Mouse (Mus musculus) embryonic facial prominence, embryonic 14.5 days (tissue): ENCODE measurements at regions not wholly inside any gene's neighbourhood (a gene's known extent, or its start where the extent isn't known, plus 50 kb on each side); places are given as distances from the start of the nearest gene placed in this dataset.

ENCODE experiments used
- ATAC-seq: fragments of 200-750 bp; cut with Nextera tagmentation; 2 replicates; pipeline ENCODE4 v1.8.0; 2017; ENCODE audit warnings: low read depth, moderate number of reproducible peaks, moderate TSS enrichment
- DNase-seq: peaks from one replicate; pipeline ENCODE4 v3.0.0-alpha.2; 2015; ENCODE audit warnings: low spot score
- H3K27ac ChIP-seq: fragments of 300-500 bp; sonication (generic); replicated peaks from 2 replicates; pipeline ENCODE4 v1.5.1; 2014; ENCODE audit warnings: low read depth, mild to moderate bottlenecking, low read length, moderate library complexity
- H3K27me3 ChIP-seq: fragments of 300-500 bp; sonication (generic); replicated peaks from 2 replicates; pipeline ENCODE4 v1.6.1; 2014; ENCODE audit warnings: low read length; ENCODE audit not compliant: control insufficient read depth, insufficient read depth
- H3K36me3 ChIP-seq: fragments of 300-500 bp; sonication (generic); 2 replicates; pipeline ENCODE4 v1.6.1; 2014; ENCODE audit warnings: low read length, mixed read lengths; ENCODE audit not compliant: control insufficient read depth, insufficient read depth
- H3K4me1 ChIP-seq: fragments of 300-500 bp; sonication (generic); 2 replicates; pipeline ENCODE4 v1.6.1; 2014; ENCODE audit warnings: antibody characterized with exemption, low read length; ENCODE audit not compliant: control insufficient read depth, insufficient read depth
- H3K4me2 ChIP-seq: fragments of 300-500 bp; sonication (generic); 2 replicates; pipeline ENCODE4 v1.6.1; 2014; ENCODE audit warnings: low read depth, mild to moderate bottlenecking, low read length, moderate library complexity, mixed read lengths
- H3K4me3 ChIP-seq: fragments of 300-500 bp; sonication (generic); 2 replicates; pipeline ENCODE4 v1.5.1; 2014; ENCODE audit warnings: low read depth, mild to moderate bottlenecking, low read length
- H3K9ac ChIP-seq: fragments of 300-500 bp; sonication (generic); 2 replicates; pipeline ENCODE4 v1.6.1; 2014; ENCODE audit warnings: low read depth, mild to moderate bottlenecking, low read length, moderate library complexity, mixed read lengths
- H3K9me3 ChIP-seq: fragments of 300-500 bp; sonication (generic); 2 replicates; pipeline ENCODE4 v1.6.1; 2016; ENCODE audit warnings: low read length; ENCODE audit not compliant: control insufficient read depth
- WGBS: fragments of 180-500 bp; shearing (Covaris S2); extraction: QIAGEN DNeasy Blood & Tissue Kit; methylation state at CpG from one replicate; pipeline ENCODE4 v1.1.7; 2014; 5-methylcytosine and 5-hydroxymethylcytosine counted together

- WGBS: 89% methylated on average over 7 of the region's 7 CpGs
These were observed 402.9 kb upstream of the Rgma start for GRCm38 (mm10) chr7:72972397-72972796.

GRCm38 (mm10) chr7:72973771-72974170 lies 401.5 kb upstream of the Rgma start:
- Histone ChIP-seq H3K36me3 (no peaks in the 10 kb centered on the region), H3K27ac (no peak overlapping the region), H3K9ac (no peak overlapping the region), H3K4me2 (no peak overlapping the region), H3K9me3 (no peaks in the 10 kb centered on the region), H3K4me1 (no peaks in the 10 kb centered on the region), H3K4me3 (no peak overlapping the region), H3K27me3 (no peaks in the 10 kb centered on the region)
- WGBS: 70% methylated on average over 3 of the region's 3 CpGs
- no peak for ATAC-seq
- DNase-seq: no peak

More at GRCm38 (mm10) chr7:72972397-72972796, 402.9 kb upstream of the Rgma start:
- H3K9me3 ChIP-seq: no peaks in the 10 kb centered on the region
- H3K9ac ChIP-seq: no peak overlapping the region
- DNase-seq: no peak
- no peak for ATAC-seq
- H3K27me3 ChIP-seq: no peaks in the 10 kb centered on the region
- no peak overlapping the region for H3K4me3 ChIP-seq
- H3K36me3 ChIP-seq: no peaks in the 10 kb centered on the region
- H3K27ac ChIP-seq: no peak overlapping the region
- H3K4me1 ChIP-seq: no peaks in the 10 kb centered on the region
- no peak overlapping the region for H3K4me2 ChIP-seq

DNA sequence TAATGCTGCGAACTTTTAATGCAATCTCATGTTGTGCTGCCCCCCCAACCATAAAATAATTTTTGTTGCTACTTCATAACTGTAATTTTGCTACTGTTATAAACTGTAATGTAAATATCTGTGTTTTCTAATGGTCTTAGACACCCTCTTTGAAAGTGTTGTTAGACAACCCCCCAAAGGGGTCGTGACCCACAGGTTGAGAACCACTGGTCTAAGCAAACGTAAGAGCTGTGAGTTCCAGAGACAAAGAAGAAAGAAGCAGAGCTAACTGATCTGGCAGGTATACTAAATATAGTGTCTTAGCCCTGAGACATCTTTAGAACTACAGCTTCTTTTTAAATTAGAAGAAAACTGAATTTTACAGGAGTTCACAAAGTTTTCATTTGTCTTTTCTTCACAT lies 400.9 kb upstream of the Rgma start:
- H3K36me3 ChIP-seq: no peaks in the 10 kb centered on the region
- no peak overlapping the region for H3K4me2 ChIP-seq
- no peaks in the 10 kb centered on the region for H3K9me3 ChIP-seq
- H3K9ac ChIP-seq: no peak overlapping the region
- 85% methylated on average over 3 of the region's 3 CpGs for WGBS
- no peaks in the 10 kb centered on the region for H3K4me1 ChIP-seq
- H3K4me3 ChIP-seq: no peak overlapping the region
- ATAC-seq: no peak
- H3K27me3 ChIP-seq: no peaks in the 10 kb centered on the region
- no peak for DNase-seq
- H3K27ac ChIP-seq: no peak overlapping the region

- Histone ChIP-seq H3K36me3 (no peaks in the 10 kb centered on the region), H3K9me3 (0 out of 2 replicates have a peak, but pooled peaks cover 3% of the 10 kb centered on the region), H3K4me1 (no peaks in the 10 kb centered on the region), H3K4me3 (no peak overlapping the region), H3K27ac (no peak overlapping the region), H3K4me2 (no peak overlapping the region), H3K27me3 (no peaks in the 10 kb centered on the region), H3K9ac (no peak overlapping the region)
- WGBS: 73% methylated on average over 8 of the region's 8 CpGs
- no peak for DNase-seq
- ATAC-seq: no peak
These were observed 384.5 kb upstream of the Rgma start for GRCm38 (mm10) chr7:72990559-72991429.

- H3K4me1 ChIP-seq: no peaks in the 10 kb centered on the region
- no peaks in the 10 kb centered on the region for H3K36me3 ChIP-seq
- H3K4me3 ChIP-seq: no peak overlapping the region
- H3K27me3 ChIP-seq: no peaks in the 10 kb centered on the region
- peak; percentile 74 for DNase-seq
- peak; percentile 47; the same call in 1 of the 2 replicates for ATAC-seq
- H3K4me2 ChIP-seq: no peak overlapping the region
- 44% methylated on average over 5 of the region's 5 CpGs for WGBS
- no peaks in the 10 kb centered on the region for H3K9me3 ChIP-seq
- no peak overlapping the region for H3K9ac ChIP-seq
- no peak overlapping the region for H3K27ac ChIP-seq
These were observed 376.9 kb upstream of the Rgma start for GRCm38 (mm10) chr7:72998374-72998773.

DNA sequence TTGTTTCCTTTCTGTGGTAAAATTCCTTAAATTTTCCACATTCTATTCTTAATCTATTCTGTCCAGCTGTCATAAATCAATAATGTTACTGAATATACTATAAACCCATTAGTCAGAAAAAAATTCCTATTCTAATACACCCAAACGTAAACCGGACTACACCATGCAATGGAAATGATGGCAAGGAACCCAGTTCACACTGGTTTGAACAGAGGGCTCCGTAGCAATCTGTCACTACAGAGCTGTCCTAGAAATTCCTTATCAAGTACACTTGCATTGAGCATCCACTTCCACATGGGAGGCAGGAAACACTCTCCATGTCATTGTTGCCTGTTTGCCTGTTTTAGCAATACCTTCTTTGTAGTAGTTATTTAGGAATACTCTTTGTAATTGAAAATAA lies 356.2 kb upstream of the Rgma start:
- Histone ChIP-seq H3K9ac (no peak overlapping the region), H3K4me3 (no peak overlapping the region), H3K36me3 (no peaks in the 10 kb centered on the region), H3K4me1 (no peaks in the 10 kb centered on the region), H3K4me2 (no peak overlapping the region), H3K9me3 (no peaks in the 10 kb centered on the region), H3K27ac (no peak overlapping the region), H3K27me3 (no peaks in the 10 kb centered on the region)
- ATAC-seq (no peak), DNase-seq (no peak)
- WGBS: 68% methylated on average over 3 of the region's 3 CpGs

GRCm38 (mm10) chr7:73019764-73020354 lies 355.4 kb upstream of the Rgma start:
- Histone ChIP-seq H3K9me3 (no peaks in the 10 kb centered on the region), H3K27me3 (no peaks in the 10 kb centered on the region), H3K27ac (no peak overlapping the region), H3K9ac (no peak overlapping the region), H3K4me2 (no peak overlapping the region), H3K4me3 (no peak overlapping the region), H3K4me1 (no peaks in the 10 kb centered on the region), H3K36me3 (no peaks in the 10 kb centered on the region)
- DNase-seq: no peak
- no peak for ATAC-seq
- WGBS: 69% methylated on average over 1 of the region's 1 CpGs

DNA sequence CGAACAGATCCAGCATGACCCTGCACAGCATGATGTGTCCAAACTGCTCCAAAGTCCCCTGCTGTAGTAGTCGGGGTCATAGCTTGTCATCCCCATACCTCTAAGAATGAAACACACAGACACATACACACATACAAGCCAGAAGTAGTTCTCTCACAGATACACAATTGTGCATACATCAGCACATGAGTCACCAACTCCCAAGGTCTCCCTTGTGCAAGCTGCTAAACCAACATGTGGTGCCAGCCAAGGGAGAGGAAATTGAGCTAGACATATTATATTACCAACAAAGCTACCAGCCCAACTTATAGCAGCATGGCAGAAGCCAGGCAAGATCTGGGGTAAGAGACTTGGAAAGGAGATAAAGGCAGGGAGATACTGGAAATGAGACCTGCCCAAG lies 353.5 kb upstream of the Rgma start:
- WGBS: 71% methylated on average over 2 of the region's 2 CpGs

DNA sequence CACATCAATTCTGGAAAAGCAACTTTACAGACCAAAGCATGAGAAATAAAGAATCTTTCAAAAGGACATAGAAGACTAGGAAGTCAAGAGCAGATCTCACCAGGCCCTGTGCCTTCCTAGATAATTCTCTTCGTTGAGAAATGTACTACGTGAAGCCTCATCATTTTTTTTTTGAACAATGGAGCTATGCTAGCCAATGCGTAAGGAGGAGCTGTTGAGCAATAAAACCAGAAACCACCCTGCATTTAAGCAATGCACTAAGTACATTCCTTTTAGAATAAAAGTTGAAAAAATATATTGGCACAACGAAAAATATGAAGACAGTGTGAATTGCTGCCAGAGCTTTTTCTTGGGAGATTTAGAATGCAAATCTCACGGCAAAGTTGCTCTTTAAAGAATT lies 349.7 kb upstream of the Rgma start:
- Histone ChIP-seq H3K36me3 (no peaks in the 10 kb centered on the region), H3K9ac (no peak overlapping the region), H3K27me3 (no peaks in the 10 kb centered on the region), H3K9me3 (no peaks in the 10 kb centered on the region), H3K27ac (no peak overlapping the region), H3K4me2 (no peak overlapping the region), H3K4me1 (no peaks in the 10 kb centered on the region), H3K4me3 (no peak overlapping the region)
- WGBS: 63% methylated on average over 5 of the region's 5 CpGs
- DNase-seq: peak; percentile 63
- ATAC-seq: no peak

More for the DNA sequence above, 353.5 kb upstream of the Rgma start:
- H3K36me3 ChIP-seq: no peaks in the 10 kb centered on the region
- H3K27me3 ChIP-seq: no peaks in the 10 kb centered on the region
- no peak overlapping the region for H3K9ac ChIP-seq
- no peak for ATAC-seq
- no peak overlapping the region for H3K27ac ChIP-seq
- no peaks in the 10 kb centered on the region for H3K9me3 ChIP-seq
- no peak overlapping the region for H3K4me2 ChIP-seq
- DNase-seq: no peak
- H3K4me3 ChIP-seq: no peak overlapping the region
- no peaks in the 10 kb centered on the region for H3K4me1 ChIP-seq
